In the genomic region with DNA sequence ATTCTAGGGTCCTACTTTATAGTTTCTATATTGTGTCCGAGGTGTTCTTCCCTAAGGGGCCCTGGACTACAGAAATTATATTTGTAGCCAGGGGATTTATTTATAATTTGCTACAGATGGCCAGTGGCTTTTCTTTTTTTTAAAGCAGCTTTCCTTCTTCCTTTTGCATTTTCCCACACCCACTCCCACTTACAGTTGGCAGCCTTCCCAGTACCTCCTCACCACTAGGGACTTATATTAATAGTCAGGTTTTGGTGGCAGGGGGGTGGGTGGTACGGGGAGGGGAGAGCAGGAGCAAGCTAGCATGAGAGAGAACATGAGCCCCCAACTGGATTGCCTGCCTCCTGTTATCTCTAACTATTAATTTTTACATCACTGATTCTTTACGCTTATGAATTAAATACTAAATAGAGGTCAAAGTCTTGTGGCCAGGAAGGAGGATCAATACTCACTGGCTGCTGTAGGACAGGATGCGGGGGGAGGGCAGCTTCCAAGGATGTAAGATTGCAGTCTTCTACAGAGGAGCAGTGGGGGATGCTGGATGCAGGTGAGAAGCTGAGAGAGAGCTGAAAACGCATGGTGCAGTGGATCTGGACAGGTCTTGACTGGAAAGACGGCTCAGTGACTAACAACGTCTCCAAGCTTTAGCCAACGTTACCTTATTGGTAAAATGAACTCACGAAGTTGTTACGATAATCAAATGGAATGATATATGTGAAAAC, we compare ENCODE assay signal across 16 mouse cellular contexts.
DNase-seq lines count a peak whose midpoint lies in the region; ATAC-seq and TF ChIP-seq lines count a peak whose summit lies in the region.
"Had no signal": no experiment of that assay in that cellular context is flagged by ENCODE, and none has a peak within 500 bp of the region (broad histone marks: within the 10 kb centered on the region; RNA-seq: fewer than 3 reads in every experiment).

No protein-coding gene starts in this region.

- H3K9me3 ChIP-seq in forebrain, embryonic 13.5 days (replicated peaks), result no peaks in the 10 kb centered on the region
- no peaks in the 10 kb centered on the region for H3K9me3 ChIP-seq in forebrain, embryonic 15.5 days
- no peaks in the 10 kb centered on the region for H3K9me3 ChIP-seq in embryonic facial prominence, embryonic 13.5 days
- H3K9me3 ChIP-seq: forebrain, embryonic 10.5 days had no signal

- ATAC-seq in forebrain, embryonic 13.5 days, result 0 out of 2 replicates have a peak, but pooled peaks have one; percentile 43
- no peak for ATAC-seq in forebrain, embryonic 15.5 days (replicated peaks)
- no peak for ATAC-seq in embryonic facial prominence, embryonic 13.5 days (ENCODE audit: insufficient number of reproducible peaks, insufficient read depth, low FRiP score, low TSS enrichment, low read depth)

- no peak overlapping the region for H3K4me2 ChIP-seq in forebrain, embryonic 13.5 days
- H3K4me2 ChIP-seq in forebrain, embryonic 15.5 days (replicated peaks), result no peak overlapping the region
- peak overlapping the region; percentile 17; the same call in 1 of the 2 replicates for H3K4me2 ChIP-seq in embryonic facial prominence, embryonic 13.5 days
- H3K4me2 ChIP-seq: heart, embryonic 11.5 days had no signal

- no peaks in the 10 kb centered on the region for H3K36me3 ChIP-seq in forebrain, embryonic 13.5 days (ENCODE audit: poor library complexity, severe bottlenecking)
- no peaks in the 10 kb centered on the region for H3K36me3 ChIP-seq in forebrain, embryonic 15.5 days
- no peaks in the 10 kb centered on the region for H3K36me3 ChIP-seq in embryonic facial prominence, embryonic 13.5 days
- H3K36me3 ChIP-seq: forebrain, embryonic 10.5 days had no signal

- no peak overlapping the region for H3K27ac ChIP-seq in forebrain, embryonic 13.5 days
- no peak overlapping the region for H3K27ac ChIP-seq in forebrain, embryonic 15.5 days (replicated peaks)
- peak overlapping the region; percentile 23; the same call in 1 of the 2 replicates for H3K27ac ChIP-seq in embryonic facial prominence, embryonic 13.5 days
- no peak overlapping the region for H3K27ac ChIP-seq in gastrocnemius, adult 2 months
- H3K27ac ChIP-seq: forebrain, embryonic 10.5 days; kidney, postnatal 0 days had no signal

- peaks cover 9% of the 10 kb centered on the region for H3K4me1 ChIP-seq in forebrain, embryonic 13.5 days
- peaks cover 14% of the 10 kb centered on the region for H3K4me1 ChIP-seq in forebrain, embryonic 15.5 days
- H3K4me1 ChIP-seq in embryonic facial prominence, embryonic 13.5 days, result peaks cover 39% of the 10 kb centered on the region
- H3K4me1 ChIP-seq: forebrain, embryonic 10.5 days had no signal

- H3K27me3 ChIP-seq in forebrain, embryonic 13.5 days, result no peaks in the 10 kb centered on the region
- no peaks in the 10 kb centered on the region for H3K27me3 ChIP-seq in forebrain, embryonic 15.5 days
- no peaks in the 10 kb centered on the region; the same call in 1 of the 2 replicates for H3K27me3 ChIP-seq in embryonic facial prominence, embryonic 13.5 days

- H3K9ac ChIP-seq in forebrain, embryonic 13.5 days, result no peak overlapping the region
- no peak overlapping the region for H3K9ac ChIP-seq in forebrain, embryonic 15.5 days (replicated peaks)
- H3K9ac ChIP-seq in embryonic facial prominence, embryonic 13.5 days, result no peak overlapping the region

- DNase-seq in left cerebral cortex, adult 18-20 months (ENCODE audit: low spot score in 2 of 2), result peak; percentile 19 to 35
- DNase-seq in left cerebral cortex, postnatal 4 days, result no peak
- DNase-seq in right cerebral cortex, adult 2 months (ENCODE audit: low spot score in 2 of 2), result peak; percentile 39 to 67
- DNase-seq in gastrocnemius, adult 2 months, result no peak
- DNase-seq in kidney, postnatal 10 days, result no peak
- DNase-seq: cerebellum, adult 18-20 months; embryo, embryonic 11 days; gastrocnemius, postnatal 10 days; thymus, adult 2 months had no signal

- WGBS in forebrain, embryonic 13.5 days, result 80% methylated on average over 10 of the region's 10 CpGs
- 74% methylated on average over 10 of the region's 10 CpGs for WGBS in forebrain, embryonic 15.5 days
- WGBS in embryonic facial prominence, embryonic 13.5 days, result 56% methylated on average over 10 of the region's 10 CpGs

- intact Hi-C loops in left cerebral cortex, postnatal 4 days (cut with DNase I), result no loop called here
- intact Hi-C loops in gastrocnemius, adult 2 months (cut with DNase I), result no loop called here

- H3K4me3 ChIP-seq in forebrain, embryonic 13.5 days, result no peak overlapping the region
- H3K4me3 ChIP-seq in forebrain, embryonic 15.5 days, result no peak overlapping the region
- no peak overlapping the region for H3K4me3 ChIP-seq in embryonic facial prominence, embryonic 13.5 days
- H3K4me3 ChIP-seq in gastrocnemius, adult 2 months, result no peak overlapping the region
- H3K4me3 ChIP-seq: forebrain, embryonic 10.5 days; myocyte had no signal

- no peak for TF ChIP-seq CTCF in gastrocnemius, adult 2 months (IDR thresholded peaks at IDR 0.05)

Comparison
In these comparisons a context has a peak if more than half of its experiments do, and no peak if none do; other contexts are left out.
1. DNase-seq: peak in left cerebral cortex, adult 18-20 months (2 of 2) and right cerebral cortex, adult 2 months (2 of 2); none in left cerebral cortex, postnatal 4 days (single experiment), gastrocnemius, adult 2 months (single experiment) and kidney, postnatal 10 days (single experiment).